In genomic region chr8:95711029-95711428, GRCm38 (mm10) we compare ENCODE assay signal across 21 mouse cellular contexts. TPM values are rescaled to one million over a fixed set of nuclear protein-coding genes. Genes with fewer than 3 reads are reported as not detected.
A peak's percentile ranks its signal among the peaks of the same experiment; 100 is the strongest.
DNase-seq lines count a peak whose midpoint lies in the region; ATAC-seq and TF ChIP-seq lines count a peak whose summit lies in the region.
"Had no signal": no experiment of that assay in that cellular context is flagged by ENCODE, and none has a peak within 500 bp of the region (broad histone marks: within the 10 kb centered on the region; RNA-seq: fewer than 3 reads in every experiment).

No protein-coding gene starts in this region.

- H3K27me3 ChIP-seq in heart, embryonic 10.5 days (ENCODE audit: insufficient read depth, poor library complexity, severe bottlenecking): no peaks in the 10 kb centered on the region
- no peaks in the 10 kb centered on the region for H3K27me3 ChIP-seq in lung, embryonic 16.5 days (ENCODE audit: control insufficient read depth, insufficient read depth, low read depth, low read length)
- H3K27me3 ChIP-seq: CH12.LX; embryonic facial prominence, embryonic 15.5 days; hindbrain, embryonic 13.5 days; Patski had no signal

- H3K9ac ChIP-seq in lung, embryonic 16.5 days (ENCODE audit: low read length): no peak overlapping the region
- H3K9ac ChIP-seq: embryonic facial prominence, embryonic 15.5 days; hindbrain, embryonic 13.5 days had no signal

- intact Hi-C loops in heart, postnatal 25 days (cut with DNase I): loop anchor here (5.0 kb wide), 1 partner anchor 206 kb away; no protein-coding TSS in a partner anchor

- WGBS in heart, embryonic 10.5 days: 52% methylated on average over 3 of the region's 3 CpGs
- WGBS in lung, embryonic 16.5 days: 36% methylated on average over 3 of the region's 3 CpGs

- peaks cover 45% of the 10 kb centered on the region for H3K4me1 ChIP-seq in heart, embryonic 10.5 days
- peaks cover 10% of the 10 kb centered on the region for H3K4me1 ChIP-seq in lung, embryonic 16.5 days (replicated peaks; ENCODE audit: control insufficient read depth, insufficient read depth, low read length)

- H3K4me2 ChIP-seq in lung, embryonic 16.5 days (ENCODE audit: low read depth, low read length): no peak overlapping the region
- H3K4me2 ChIP-seq: embryonic facial prominence, embryonic 15.5 days; hindbrain, embryonic 13.5 days had no signal

- ATAC-seq in lung, embryonic 16.5 days (ENCODE audit: low read depth): peak; percentile 73
- ATAC-seq: forebrain, embryonic 16.5 days; hindbrain, postnatal 0 days; Patski had no signal

- DNase-seq in heart, embryonic 10.5 days (ENCODE audit: low spot score): peak; percentile 73
- no peak for DNase-seq in heart, postnatal 25 days (ENCODE audit: low spot score)
- DNase-seq in layer of hippocampus, postnatal 10 days (ENCODE audit: low spot score in 2 of 2): peak; percentile 3 to 13
- DNase-seq in layer of hippocampus, adult 2 months (ENCODE audit: low spot score in 2 of 2): no peak
- no peak for DNase-seq in lung, adult 18-20 months
- peak; percentile 23 for DNase-seq in ZHBTc4 (ENCODE audit: low read depth, low spot score)
- DNase-seq: adrenal gland, adult 2 months; adrenal gland, postnatal 25 days; cerebellum, postnatal 14 days; embryo, embryonic 11 days; gastrocnemius, postnatal 14 days had no signal

- peak overlapping the region; percentile 80; the same call in 1 of the 2 replicates for H3K27ac ChIP-seq in heart, embryonic 10.5 days
- no peak overlapping the region for H3K27ac ChIP-seq in layer of hippocampus, adult 2 months
- H3K27ac ChIP-seq in lung, embryonic 16.5 days (ENCODE audit: low read length): peak overlapping the region; percentile 84
- H3K27ac ChIP-seq: embryonic facial prominence, embryonic 15.5 days; forebrain, embryonic 10.5 days; heart, adult 2 months; hindbrain, embryonic 13.5 days; hindbrain, postnatal 0 days had no signal

- H3K4me3 ChIP-seq in heart, embryonic 10.5 days: no peak overlapping the region
- H3K4me3 ChIP-seq in layer of hippocampus, adult 2 months: no peak overlapping the region
- no peak overlapping the region for H3K4me3 ChIP-seq in lung, embryonic 16.5 days (ENCODE audit: low read length)
- H3K4me3 ChIP-seq: embryonic facial prominence, embryonic 15.5 days; erythroblast, embryonic 14.5 days; forebrain, embryonic 10.5 days; heart, adult 2 months; hindbrain, embryonic 13.5 days had no signal

- no peaks in the 10 kb centered on the region for H3K9me3 ChIP-seq in heart, embryonic 10.5 days
- H3K9me3 ChIP-seq in lung, embryonic 16.5 days (ENCODE audit: control insufficient read depth, low read length): no peaks in the 10 kb centered on the region
- H3K9me3 ChIP-seq: embryonic facial prominence, embryonic 15.5 days; forebrain, embryonic 10.5 days; hindbrain, embryonic 13.5 days had no signal

- TF ChIP-seq CTCF in layer of hippocampus, adult 2 months (conservative IDR thresholded peaks at IDR 0.05): no peak

- H3K36me3 ChIP-seq in heart, embryonic 10.5 days: peaks cover 81% of the 10 kb centered on the region
- H3K36me3 ChIP-seq in lung, embryonic 16.5 days (ENCODE audit: control insufficient read depth, insufficient read depth, low read length): no peaks in the 10 kb centered on the region
- H3K36me3 ChIP-seq: embryonic facial prominence, embryonic 15.5 days; forebrain, embryonic 10.5 days had no signal

RNA-seq across cellular contexts. Expression of gene Setd6, which starts 4.7 kb away (rescaled TPM):
- 24.5 and 30.2 TPM in 2 replicates for polyA plus RNA-seq in heart, embryonic 10.5 days (2016; fragmentation: Nextera tagmentation; extraction: Ambion mirVana)
- 10 to 100 TPM; 14.1 to 15.1 TPM for total RNA-seq in heart, postnatal 25 days (2021)
- total RNA-seq in layer of hippocampus, postnatal 10 days (2021): 10 to 100 TPM; 21.7 to 27.4 TPM
- 10 to 100 TPM; 16.4 to 21.9 TPM for total RNA-seq in layer of hippocampus, adult 2 months (2021)
- 14.3 and 15.9 TPM in 2 replicates for polyA plus RNA-seq in lung, embryonic 16.5 days (2015; fragmentation: Nextera tagmentation; extraction: Ambion mirVana)

RNA-seq across cellular contexts. Expression of gene Ndrg4, which starts 34.2 kb away (rescaled TPM):
- 141 and 294 TPM in 2 replicates for polyA plus RNA-seq in heart, embryonic 10.5 days (2016; fragmentation: Nextera tagmentation; extraction: Ambion mirVana)
- total RNA-seq in heart, postnatal 25 days (2021): 100 to 1,000 TPM; 317 to 336 TPM
- 1,000 to 10,000 TPM; 1,214 to 1,219 TPM for total RNA-seq in layer of hippocampus, postnatal 10 days (2021)
- total RNA-seq in layer of hippocampus, adult 2 months (2021): 1,000 to 10,000 TPM; 1,421 to 1,432 TPM
- 19.8 and 21.1 TPM in 2 replicates for polyA plus RNA-seq in lung, embryonic 16.5 days (2015; fragmentation: Nextera tagmentation; extraction: Ambion mirVana)

Comparison
In these comparisons a context has a peak if more than half of its experiments do, and no peak if none do; other contexts are left out.
1. DNase-seq: peak in heart, embryonic 10.5 days (single experiment), layer of hippocampus, postnatal 10 days (2 of 2) and ZHBTc4 (single experiment); none in heart, postnatal 25 days (single experiment), layer of hippocampus, adult 2 months (0 of 2) and lung, adult 18-20 months (0 of 2).